ENCODE assay signal across 8 mouse cellular contexts in genomic region chr11:3963610-3964415, GRCm38 (mm10). TPM values are rescaled to one million over a fixed set of nuclear protein-coding genes. Genes with fewer than 3 reads are reported as not detected.
DNase-seq lines count a peak whose midpoint lies in the region; ATAC-seq and TF ChIP-seq lines count a peak whose summit lies in the region.

Pes1 (plus strand) TSS chr11:3963975.

- H3K4me3 ChIP-seq in embryonic facial prominence, embryonic 15.5 days (replicated peaks), result peak within 1 kb of the TSS; percentile 88
- H3K4me3 ChIP-seq in limb, embryonic 14.5 days (replicated peaks; ENCODE audit: low read length), result peak within 1 kb of the TSS; percentile 61
- H3K4me3 ChIP-seq in midbrain, postnatal 0 days (ENCODE audit: low read depth, low read length), result peak within 1 kb of the TSS; percentile 76

- H3K9ac ChIP-seq in embryonic facial prominence, embryonic 15.5 days, result peak within 1 kb of the TSS; percentile 81
- H3K9ac ChIP-seq in limb, embryonic 14.5 days (ENCODE audit: low read depth, low read length, severe bottlenecking), result peak within 1 kb of the TSS; percentile 80
- H3K9ac ChIP-seq in midbrain, postnatal 0 days (replicated peaks; ENCODE audit: low read length, poor library complexity, severe bottlenecking), result peak within 1 kb of the TSS; percentile 74

- H3K27me3 ChIP-seq in embryonic facial prominence, embryonic 15.5 days, result no peaks in the 10 kb centered on the region
- H3K27me3 ChIP-seq in limb, embryonic 14.5 days (ENCODE audit: control insufficient read depth, insufficient read depth, low read length), result no peaks in the 10 kb centered on the region
- no peaks in the 10 kb centered on the region for H3K27me3 ChIP-seq in midbrain, postnatal 0 days (ENCODE audit: insufficient read depth, low read length)

- under 1% methylated on average over 31 of the region's 31 CpGs for WGBS in embryonic facial prominence, embryonic 15.5 days
- whole genome bisulfite sequencing in limb, embryonic 14.5 days, result under 1% methylated on average over 31 of the region's 31 CpGs
- WGBS in midbrain, postnatal 0 days, result under 1% methylated on average over 31 of the region's 31 CpGs

- H3K9me3 ChIP-seq in embryonic facial prominence, embryonic 15.5 days (replicated peaks), result no peaks in the 10 kb centered on the region
- H3K9me3 ChIP-seq in limb, embryonic 14.5 days (ENCODE audit: control insufficient read depth, low read length), result no peaks in the 10 kb centered on the region
- no peaks in the 10 kb centered on the region for H3K9me3 ChIP-seq in midbrain, postnatal 0 days (ENCODE audit: low read length)

- H3K4me1 ChIP-seq in embryonic facial prominence, embryonic 15.5 days, result peaks cover 12% of the 10 kb centered on the region
- H3K4me1 ChIP-seq in limb, embryonic 14.5 days (ENCODE audit: control insufficient read depth, insufficient read depth, low read length), result peaks cover 10% of the 10 kb centered on the region
- H3K4me1 ChIP-seq in midbrain, postnatal 0 days (ENCODE audit: insufficient read depth, low read length), result 0 out of 2 replicates have a peak, but pooled peaks cover 6% of the 10 kb centered on the region

- H3K4me2 ChIP-seq in embryonic facial prominence, embryonic 15.5 days (replicated peaks), result peak within 1 kb of the TSS; percentile 69
- H3K4me2 ChIP-seq in limb, embryonic 14.5 days (replicated peaks; ENCODE audit: low read depth, low read length, severe bottlenecking), result peak within 1 kb of the TSS; percentile 65
- peak within 1 kb of the TSS; percentile 81 for H3K4me2 ChIP-seq in midbrain, postnatal 0 days (ENCODE audit: low read depth, low read length, poor library complexity, severe bottlenecking)

- peaks cover 9% of the 10 kb centered on the region for H3K36me3 ChIP-seq in embryonic facial prominence, embryonic 15.5 days
- peaks cover 6% of the 10 kb centered on the region for H3K36me3 ChIP-seq in limb, embryonic 14.5 days (ENCODE audit: control insufficient read depth, insufficient read depth, low read length)
- peaks cover 4% of the 10 kb centered on the region; the same call in 1 of the 2 replicates for H3K36me3 ChIP-seq in midbrain, postnatal 0 days (ENCODE audit: insufficient read depth, low read length)

- DNase-seq in 416B (ENCODE audit: low read depth), result peak; percentile 95
- peak; percentile 34 to 59 for DNase-seq in adrenal gland, postnatal 4 days (ENCODE audit: low spot score in 2 of 2)
- DNase-seq in heart, adult 8-10 months (ENCODE audit: low spot score), result peak; percentile 89
- DNase-seq in kidney, adult 9 months, result peak; percentile 92
- DNase-seq in limb, embryonic 14.5 days (ENCODE audit: low spot score), result peak; percentile 90
- DNase-seq in midbrain, postnatal 0 days (ENCODE audit: low spot score), result peak; percentile 92
- DNase-seq in spleen, postnatal 14 days (ENCODE audit: low spot score in 2 of 2), result peak; percentile 29 to 60

- ATAC-seq in embryonic facial prominence, embryonic 15.5 days (ENCODE audit: insufficient number of reproducible peaks, low FRiP score, low TSS enrichment, low read depth), result peak; percentile 90
- peak; percentile 94 for ATAC-seq in limb, embryonic 14.5 days (ENCODE audit: low FRiP score, low read depth)
- peak; percentile 91 for ATAC-seq in midbrain, postnatal 0 days (ENCODE audit: low FRiP score)

- no peak for TF ChIP-seq POLR2A in limb, embryonic 14.5 days (IDR thresholded peaks at IDR 0.05; ENCODE audit: borderline replicate concordance, extremely low read depth, insufficient read depth, insufficient read length)

- peak within 1 kb of the TSS; percentile 81 for H3K27ac ChIP-seq in embryonic facial prominence, embryonic 15.5 days (replicated peaks)
- peak within 1 kb of the TSS; percentile 50 for H3K27ac ChIP-seq in limb, embryonic 14.5 days (replicated peaks; ENCODE audit: low read depth, low read length)
- H3K27ac ChIP-seq in midbrain, postnatal 0 days (ENCODE audit: low read depth, low read length), result peak within 1 kb of the TSS; percentile 58

- TF ChIP-seq CTCF in midbrain, postnatal 0 days (IDR thresholded peaks at IDR 0.05), result peak; percentile 19

RNA-seq across cellular contexts. Expression of gene Pes1, which starts in this region (rescaled TPM):
- total RNA-seq in adrenal gland, postnatal 4 days (2021), result 10 to 100 TPM; 79.7 to 80.7 TPM
- polyA plus RNA-seq in embryonic facial prominence, embryonic 15.5 days (2015; fragmentation: Nextera tagmentation; extraction: Ambion mirVana), result 72.7 and 72.9 TPM in 2 replicates
- 10 to 100 TPM; 25.1 to 30.5 (median 27.3) TPM for total RNA-seq in heart, adult 8-10 months (2022)
- polyA plus RNA-seq in limb, embryonic 14.5 days (2012; rRNA removed), result 62.5 and 68.4 TPM in 2 replicates
- 58.0 and 60.6 TPM in 2 replicates for polyA plus RNA-seq in limb, embryonic 14.5 days (2014; fragmentation: Nextera tagmentation; extraction: Ambion mirVana)
- 36.1 and 37.7 TPM in 2 replicates for total RNA-seq in midbrain, postnatal 0 days (2014; rRNA removed)
- 49.0 TPM in 2 replicates for polyA plus RNA-seq in midbrain, postnatal 0 days (2015; fragmentation: Nextera tagmentation; extraction: Ambion mirVana)

Comparison
In these comparisons a context has a peak if more than half of its experiments do, and no peak if none do; other contexts are left out.
1. Peak in every context shown above with its lines: DNase-seq, ATAC-seq, H3K4me3 ChIP-seq and H3K27ac ChIP-seq.
2. DNase-seq: peak in every context shown above with its lines; median percentile 95 in 416B; 92 in kidney, adult 9 months; 92 in midbrain, postnatal 0 days; 90 in limb, embryonic 14.5 days; 89 in heart, adult 8-10 months; 46 in adrenal gland, postnatal 4 days; 44 in spleen, postnatal 14 days.